Mouse (Mus musculus) heart, postnatal 0 days (tissue): ENCODE data around the gene Il11.

Source experiments
- CTCF ChIP-seq: IDR thresholded peaks from 2 replicates; pipeline ENCODE4 v1.5.1; 2016; ENCODE audit warnings: antibody characterized with exemption, control low read depth, low read depth
- EP300 ChIP-seq: IDR thresholded peaks from 2 replicates; pipeline ENCODE4 v1.6.1; 2016; ENCODE audit warnings: antibody characterized with exemption, low read depth

DNA sequence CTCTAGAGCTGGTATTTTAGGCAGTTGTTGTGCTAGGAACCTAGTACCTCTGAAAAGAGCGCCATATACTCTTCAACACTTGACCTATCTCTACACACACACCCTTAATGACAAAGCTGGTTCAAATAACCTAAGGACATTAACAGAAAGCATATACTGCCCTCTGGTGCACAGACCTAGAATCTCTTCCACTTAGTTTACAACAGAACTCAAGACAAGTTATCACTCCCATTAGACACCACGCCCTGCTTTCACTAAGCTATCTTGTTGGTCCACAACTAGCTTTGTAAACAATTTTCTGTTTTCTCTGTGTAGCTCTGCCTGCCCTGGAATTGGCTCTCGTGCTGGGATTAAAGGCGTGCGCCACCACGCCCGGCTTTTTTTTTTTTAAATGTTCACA, 24.1 kb upstream of the Il11 start:
- TF ChIP-seq CTCF, result peak; percentile 68
- TF ChIP-seq EP300, result no peak
